Mouse (Mus musculus) left cerebral cortex, adult 9 months (tissue): Measurements from ENCODE around the gene Apoc1.

Experiments used
- DNase-seq, 2 experiments: peaks; one replicate each; pipeline ENCODE4 v3.0.0; 2022; ENCODE audit warnings: low spot score in 2 of 2

Apoc1 gene

DNA sequence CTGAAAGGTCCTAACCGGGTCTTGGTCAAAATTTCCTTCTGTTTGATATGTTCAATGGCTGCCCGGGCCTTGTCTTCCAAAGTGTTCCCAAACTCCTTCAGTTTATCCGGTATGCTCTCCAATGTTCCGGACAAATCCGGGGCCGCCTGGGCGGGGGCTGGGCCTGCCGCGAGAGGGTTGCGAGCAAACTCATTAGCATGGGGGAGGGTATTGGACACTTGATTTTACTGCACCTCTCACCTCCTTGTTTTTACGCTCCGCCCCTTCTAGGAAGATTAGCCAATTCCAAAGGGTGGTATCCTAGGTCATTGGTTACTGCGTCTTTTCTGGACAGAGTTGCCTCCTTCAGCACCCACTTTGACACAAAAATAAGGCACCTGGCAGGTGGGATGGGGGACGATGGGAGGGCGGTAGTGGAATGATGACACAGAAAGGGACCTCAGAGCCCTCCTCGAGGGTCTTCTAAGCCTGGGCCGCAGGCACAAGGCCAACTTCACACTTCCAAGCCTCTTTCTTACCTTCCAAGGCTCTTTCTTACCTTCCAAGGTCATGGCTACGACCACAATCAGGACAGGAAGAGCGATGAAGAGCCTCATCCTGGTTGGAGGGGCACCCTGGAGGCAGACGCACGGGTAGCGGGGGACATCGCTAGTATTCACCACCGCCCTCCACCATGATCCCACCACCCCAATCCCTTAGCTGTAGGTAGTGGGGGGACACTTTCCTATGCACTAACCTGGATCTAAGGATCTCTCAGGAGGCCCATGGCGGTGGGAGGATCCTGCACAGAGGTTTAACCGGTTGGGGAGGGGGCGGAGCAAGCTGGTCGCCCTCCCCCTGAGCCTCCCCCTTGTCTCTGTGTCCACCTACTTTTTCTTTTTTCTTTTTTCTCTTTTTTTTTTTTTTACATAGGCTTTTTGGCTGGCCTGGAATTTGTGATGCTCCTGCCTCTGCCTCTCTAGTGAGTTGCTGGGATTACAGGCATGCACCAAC lies at the start of gene Apoc1:
TSS of gene Apoc1 (minus strand) at position 788 of the 993 bp plus-strand sequence.
- no peak for DNase-seq

DNA sequence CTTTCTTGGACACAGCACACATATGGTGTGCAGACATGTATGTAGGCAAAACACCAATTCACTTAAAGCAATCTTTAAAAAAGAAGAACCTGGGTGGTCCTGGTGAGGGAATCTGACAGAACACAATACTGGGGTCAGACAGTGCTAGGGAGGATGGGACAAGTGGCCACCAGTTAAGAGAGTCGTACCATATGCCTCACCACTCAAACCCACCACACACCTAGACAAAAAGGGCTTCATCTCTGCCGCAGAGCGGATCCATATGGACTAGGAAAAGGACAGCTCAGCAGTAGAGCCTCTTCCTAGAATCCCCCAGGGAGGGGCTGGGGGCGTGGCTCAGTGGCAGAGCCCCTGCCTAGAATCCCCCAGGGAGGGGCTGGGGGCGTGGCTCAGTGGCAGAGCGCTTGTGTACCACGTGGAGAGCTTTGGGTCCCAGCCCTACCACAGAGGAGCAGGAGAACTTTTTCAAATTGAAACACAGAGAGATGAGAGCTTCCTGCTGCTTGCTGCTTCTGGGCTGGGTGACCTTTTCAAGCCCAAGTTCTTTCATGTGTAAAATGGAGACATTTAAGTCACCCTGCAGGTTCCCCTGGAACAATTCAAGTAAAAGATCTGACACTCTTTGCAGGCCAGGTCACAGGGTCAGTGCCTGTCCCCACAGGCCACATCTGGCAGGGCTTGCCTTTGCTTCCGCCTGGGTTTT lies 49.0 kb upstream of the Apoc1 start:
- DNase-seq: no peak

DNA sequence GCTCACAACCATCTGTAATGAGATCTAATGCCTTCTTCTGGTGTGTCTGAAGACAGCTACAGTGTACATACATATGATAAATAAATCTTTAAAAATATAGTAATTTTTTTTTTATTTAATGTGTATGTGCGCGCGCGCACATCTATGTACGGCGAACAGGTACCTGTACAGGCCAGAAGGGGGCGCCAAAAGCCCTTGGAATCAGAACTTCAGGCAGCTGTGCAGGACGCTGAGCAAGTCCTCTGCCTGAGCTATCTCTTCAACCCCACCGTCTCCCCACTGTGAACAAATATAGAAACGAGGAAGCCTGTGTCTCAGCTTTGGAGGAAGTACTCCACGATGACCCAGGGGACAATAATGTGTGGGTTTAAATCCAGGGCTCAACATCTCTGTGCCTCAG lies 47.8 kb upstream of the Apoc1 start:
- DNase-seq: no peak

DNA sequence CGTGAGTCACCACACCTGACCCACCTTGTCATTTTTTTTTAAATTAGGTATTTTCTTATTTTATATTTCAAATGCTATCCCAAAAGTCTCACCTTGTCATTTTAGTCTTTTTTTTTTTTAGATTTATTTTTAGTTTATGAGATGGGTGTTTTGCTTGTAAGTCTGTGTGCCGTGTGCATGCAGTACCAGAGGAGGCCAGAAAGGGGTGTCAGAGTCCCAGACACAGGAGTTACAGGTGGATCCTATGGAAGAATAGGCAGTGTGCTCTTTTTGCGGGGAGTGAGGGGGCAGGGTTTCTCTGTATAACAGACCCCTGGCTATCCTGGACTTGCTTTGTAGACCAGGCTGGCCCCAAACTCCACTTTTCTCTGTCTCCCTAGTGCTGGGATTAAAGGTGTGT lies 46.3 kb upstream of the Apoc1 start:
- DNase-seq: no peak

DNA sequence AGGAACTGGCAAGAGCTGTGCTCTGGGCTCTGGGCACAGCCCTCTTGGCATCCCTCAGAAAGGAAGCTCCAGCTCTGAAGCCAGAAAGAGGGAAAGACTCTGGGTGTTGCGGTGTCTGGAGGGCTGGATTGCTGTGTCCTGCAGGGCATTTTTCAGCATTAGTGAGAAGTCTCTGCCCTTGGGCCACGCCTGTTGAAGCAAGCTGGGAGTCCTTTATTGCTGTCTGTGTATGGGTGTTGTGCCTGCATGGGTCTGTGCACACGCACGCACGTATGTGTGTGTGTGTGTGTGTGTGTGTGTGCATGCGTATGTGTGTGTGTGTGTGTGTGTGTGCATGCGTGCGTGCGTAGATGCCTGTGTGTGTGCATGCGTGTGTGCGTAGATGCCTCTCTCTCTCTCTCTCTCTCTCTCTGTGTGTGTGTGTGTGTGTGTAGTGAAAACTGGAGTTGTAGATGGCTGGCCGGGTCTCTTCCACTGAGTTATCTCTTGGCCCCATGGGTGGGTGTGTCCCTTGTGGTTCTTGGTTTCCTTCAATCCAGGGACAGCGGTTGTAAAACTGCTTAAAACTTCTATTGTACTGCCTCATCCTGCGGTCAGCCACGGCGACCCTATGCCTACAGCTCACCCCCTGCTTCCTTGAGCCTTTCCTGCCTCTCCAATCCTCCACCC lies 44.1 kb upstream of the Apoc1 start:
- no peak for DNase-seq

DNA sequence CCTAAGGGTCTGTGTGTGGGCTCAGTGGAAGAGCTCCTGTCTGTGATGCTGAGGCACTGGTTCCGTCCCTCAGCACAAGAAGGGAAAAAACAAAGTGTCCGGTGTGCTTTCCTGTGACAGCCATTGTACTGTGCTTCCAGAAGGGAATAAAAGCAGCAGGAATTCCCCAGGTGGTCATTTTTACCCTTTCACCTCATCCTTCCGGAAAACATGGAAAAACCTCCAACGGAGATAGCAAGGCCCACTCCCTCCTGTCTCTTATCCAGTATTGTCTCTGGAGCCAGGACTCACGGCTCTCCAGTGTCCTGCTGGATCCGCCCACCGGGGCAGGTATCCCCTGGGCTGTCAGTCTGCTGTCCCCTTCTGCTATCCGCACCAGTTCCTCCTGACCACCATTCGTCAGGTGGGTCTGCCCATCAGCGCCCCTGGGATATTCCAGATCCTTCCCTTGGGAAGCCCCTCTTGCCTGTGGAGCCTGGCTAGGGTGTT lies 41.8 kb upstream of the Apoc1 start:
- no peak for DNase-seq

DNA sequence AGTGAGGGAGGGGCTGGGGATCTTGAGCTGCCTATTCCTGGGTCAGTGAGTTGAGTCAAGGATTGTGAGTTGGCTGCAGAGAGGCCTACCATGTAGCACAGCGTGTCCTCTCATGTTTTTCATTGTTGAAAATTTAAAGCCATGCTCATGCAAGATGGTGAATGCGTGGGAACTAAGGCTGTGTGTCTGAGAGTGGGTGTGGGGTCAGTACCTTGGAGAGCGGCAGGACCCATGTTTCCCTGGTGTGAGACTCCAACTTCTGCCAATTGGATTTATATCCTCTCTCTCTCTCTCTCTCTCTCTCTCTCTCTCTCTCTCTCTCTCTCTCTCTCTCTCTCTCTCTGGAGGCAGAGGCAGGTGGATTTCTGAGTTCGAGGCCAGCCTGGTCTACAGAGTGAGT lies 34.1 kb upstream of the Apoc1 start:
- no peak for DNase-seq

DNA sequence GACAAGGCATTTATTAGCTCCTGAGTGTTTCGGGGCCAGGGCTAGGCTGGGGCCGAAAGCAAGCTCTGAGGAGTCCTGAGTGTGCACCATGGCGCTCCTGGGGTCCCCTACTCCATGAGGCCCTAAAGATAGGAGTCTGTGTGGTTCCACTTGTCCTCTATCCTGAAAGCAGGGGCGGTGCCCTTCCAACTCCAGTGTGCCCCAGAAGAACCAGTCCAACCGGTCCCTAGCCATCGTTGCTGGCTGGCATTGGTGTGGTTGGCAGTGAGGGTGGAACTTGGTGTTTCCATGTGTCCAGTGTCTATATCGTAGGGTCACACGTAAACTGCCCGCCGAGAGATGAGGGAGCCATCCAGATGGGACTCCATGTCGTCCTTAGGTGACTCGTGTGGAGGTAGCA lies 31.7 kb upstream of the Apoc1 start:
- no peak for DNase-seq

DNA sequence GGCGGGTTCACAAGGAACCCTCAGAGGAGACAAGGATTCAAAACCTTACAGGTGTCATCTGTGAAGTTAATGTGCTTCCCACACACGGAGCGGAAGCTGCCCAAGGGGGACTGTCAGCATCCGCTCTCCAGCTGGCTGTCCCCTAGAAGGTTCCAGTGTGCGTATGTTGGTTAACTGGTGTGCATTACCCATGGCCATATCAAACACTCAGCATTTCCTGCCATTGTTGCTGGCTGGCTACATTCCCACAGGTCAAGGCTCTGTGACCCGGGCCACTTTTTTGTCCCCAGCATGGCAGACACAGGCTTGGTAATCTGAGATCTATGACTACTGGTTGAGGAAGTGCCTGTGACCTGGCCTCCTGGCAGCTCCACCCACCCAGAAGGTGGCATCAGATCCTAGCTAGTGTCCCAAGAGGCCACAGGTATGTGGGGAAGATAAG lies 30.3 kb upstream of the Apoc1 start:
- no peak for DNase-seq

DNA sequence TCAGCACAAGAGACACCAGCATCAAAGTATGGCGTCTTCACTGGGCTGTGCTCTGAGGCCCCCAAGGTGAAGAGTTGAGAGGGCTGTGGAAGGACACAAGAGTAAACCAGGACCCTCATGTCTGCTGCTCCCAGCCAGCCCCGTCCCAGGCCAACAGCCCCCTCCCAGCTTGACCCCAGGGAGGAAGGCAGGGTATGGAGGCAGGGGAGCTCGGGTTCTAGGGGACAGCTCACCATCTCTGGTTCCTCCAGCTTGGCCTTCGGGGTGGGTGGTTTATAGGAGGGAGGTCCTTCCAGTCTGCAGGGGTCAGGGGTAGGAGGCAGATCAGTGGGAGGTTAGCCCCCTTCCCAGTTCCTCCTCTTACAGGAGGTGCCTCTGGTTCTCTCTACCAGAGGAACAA lies 26.7 kb upstream of the Apoc1 start:
- DNase-seq: no peak

DNA sequence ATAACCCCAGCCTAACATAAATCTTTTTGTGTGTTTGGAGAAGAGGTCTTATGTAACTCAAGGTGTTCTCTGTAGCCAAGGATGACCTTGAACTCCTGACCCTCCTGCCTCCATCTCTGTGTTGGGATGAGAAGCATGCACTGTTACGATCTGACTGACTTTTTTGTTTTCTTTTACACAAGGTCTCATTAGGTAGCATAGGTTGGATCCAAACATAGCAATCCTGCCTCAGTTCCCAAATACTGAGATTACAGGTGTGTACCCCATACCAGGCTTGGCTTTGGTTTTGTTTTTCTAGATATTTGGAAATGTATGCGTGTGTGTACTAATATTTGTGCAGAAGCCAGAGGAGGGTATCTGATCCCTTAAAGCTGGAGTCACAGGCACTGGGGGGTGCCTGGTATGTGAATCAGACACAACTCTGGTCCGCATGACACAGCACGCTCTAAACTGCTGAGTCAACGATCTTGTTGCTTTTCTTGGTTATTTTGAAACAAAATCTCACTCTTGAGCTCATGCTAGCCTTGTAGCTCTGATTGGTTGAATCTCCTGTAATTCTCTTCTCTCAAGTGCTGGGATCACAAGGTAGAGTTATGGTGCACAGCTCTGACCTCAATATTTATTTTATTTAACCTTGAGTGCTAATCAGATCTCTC lies 26.0 kb upstream of the Apoc1 start:
- no peak for DNase-seq

DNA sequence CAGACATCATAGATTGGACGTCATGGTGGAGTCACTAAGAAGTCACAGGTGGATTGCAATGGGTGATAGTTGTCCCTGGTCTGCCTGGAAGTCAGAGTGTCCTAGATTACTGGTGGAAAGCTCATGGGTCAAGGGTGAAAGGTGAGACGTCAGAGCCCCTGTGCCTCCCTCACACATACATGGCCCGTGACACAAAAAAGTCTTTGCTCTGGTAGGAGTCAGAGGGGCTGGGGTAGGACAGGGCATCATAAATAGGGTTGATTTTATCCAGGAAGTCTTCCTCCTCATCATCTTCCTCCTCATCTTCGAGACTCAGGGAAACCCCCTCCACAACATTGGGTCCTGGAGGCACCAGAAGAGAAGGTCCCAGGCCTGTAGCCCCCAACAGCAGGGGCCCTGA lies 24.9 kb upstream of the Apoc1 start:
- DNase-seq: no peak

DNA sequence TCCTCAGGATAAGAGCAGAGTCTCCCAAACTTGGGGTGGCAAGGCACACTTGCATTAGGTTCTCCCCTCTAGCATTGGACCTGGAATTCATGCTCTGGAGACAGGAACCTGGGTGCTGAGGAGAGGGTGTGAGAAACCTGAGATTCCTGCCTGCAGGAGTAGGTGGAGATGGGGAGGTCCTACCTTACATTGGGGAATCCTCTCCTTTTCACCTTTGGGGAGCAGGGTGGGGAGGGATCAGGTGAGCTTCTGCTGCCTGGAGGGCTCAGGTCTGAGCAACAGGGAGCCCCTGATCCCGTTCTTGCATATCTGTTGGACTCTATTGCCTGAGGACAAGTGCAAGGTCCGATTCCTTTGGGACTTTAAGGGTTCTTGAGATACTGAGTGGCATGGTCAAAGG lies 24.4 kb upstream of the Apoc1 start:
- no peak for DNase-seq

DNA sequence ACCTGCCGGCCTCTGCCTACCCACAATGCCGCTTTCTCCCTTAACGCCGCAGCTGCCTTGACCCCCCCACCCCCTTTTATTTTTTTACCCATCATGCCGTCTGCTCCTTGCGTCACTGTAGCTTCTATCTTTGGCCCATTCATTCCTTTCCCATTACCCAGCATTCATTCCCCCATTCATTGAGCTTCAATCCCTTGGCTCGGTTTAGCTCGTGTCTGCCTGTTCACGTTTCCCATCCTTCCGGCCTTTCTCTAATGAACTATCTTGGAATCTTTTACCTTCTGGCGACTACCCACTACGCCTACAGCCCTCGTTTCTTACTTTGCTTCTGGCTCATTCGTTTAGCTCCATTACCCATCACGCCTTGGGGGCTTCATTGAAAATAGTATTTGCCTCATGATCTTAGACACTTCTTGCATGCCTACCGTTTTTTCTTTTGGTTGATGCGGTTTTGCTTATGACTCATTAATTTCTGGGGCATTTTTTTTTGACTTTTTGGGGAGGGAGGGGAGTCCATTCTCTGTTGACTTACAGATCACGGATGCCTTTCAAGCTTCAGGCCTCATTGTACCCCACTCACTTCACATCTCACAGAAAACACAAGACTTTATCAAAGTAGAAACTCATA lies 23.7 kb upstream of the Apoc1 start:
- no peak for DNase-seq

DNA sequence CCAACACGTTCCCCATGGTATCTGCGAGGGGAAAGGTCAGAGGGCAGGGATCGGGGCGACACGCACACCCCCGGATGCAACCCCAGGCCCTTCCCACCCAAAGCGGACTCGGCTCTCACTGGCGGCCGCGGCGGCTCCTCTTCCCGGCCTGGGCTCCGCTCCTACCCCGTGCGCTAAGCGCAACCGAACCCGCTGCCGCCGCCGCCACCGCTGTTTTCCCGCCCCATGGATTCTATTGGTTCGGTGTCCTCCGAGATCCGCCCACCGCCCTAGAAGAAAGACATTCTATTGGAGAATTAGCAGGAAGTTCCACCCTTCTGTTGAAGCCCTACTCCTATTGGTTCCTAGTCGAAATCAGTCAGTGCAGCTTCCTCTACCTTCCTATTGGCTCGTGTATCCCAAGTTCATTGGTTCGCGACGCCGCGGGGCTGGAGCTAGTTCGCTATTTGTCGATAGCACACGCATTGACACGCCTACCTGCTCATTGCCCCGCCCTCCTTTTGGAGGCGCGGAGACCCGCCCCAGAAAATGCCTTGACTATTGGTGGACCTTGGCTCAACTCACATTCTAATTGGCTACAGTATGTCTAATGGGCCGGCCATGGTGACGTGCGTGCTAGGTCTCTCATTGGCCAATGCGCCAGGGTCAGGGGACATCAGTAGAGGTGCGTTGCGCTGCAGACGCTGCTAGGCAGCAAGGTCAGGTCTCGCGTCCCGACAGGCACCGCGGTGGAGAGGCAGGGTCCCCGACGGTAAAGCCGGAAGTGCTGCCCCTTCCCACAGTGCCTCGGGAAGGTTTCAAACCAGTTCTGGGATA lies 23.0 kb upstream of the Apoc1 start, which contains the start of gene Tomm40:
TSS of gene Tomm40 (minus strand) at position 200 of the 816 bp plus-strand sequence.
- DNase-seq: peak; percentile 100

DNA sequence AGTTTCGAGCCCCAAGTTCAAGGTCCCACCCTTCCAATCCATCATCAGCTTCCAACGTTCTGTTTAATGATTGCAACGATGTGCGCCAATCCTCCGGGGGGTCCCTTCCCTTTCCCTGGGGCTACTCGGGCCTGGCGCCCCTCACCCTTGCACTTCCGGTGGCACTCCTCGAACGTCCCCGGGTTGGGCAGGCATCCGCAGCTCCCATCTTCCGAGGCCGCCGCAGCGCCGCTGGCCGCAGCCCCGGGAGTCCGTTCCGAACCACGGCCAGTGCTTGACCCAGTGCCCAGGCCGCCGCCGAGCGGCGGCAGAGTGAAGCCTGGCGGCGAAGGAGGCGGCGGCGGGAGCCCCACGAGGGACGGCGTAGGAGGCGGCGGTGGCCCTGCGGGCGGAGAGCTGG lies 22.4 kb upstream of the Apoc1 start:
- no peak for DNase-seq

DNA sequence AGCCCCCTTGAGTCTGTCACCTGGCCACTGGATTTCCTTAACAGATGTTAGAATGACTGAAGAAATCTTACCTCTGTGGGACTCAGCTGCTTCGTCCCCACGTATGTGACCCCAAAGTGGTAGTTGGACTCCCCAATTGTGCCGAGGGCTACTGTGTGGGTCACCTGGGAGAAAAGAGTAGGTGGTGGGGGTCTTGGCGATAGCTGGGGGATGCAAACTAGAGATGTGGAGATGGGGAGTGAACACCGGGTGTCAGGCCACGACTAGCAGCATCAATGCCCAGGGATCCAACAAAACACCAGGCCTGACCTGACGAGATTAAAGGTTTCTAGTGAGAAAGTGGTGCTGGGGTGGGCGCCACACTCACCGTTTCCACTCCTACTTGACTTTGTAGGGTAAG lies 21.1 kb upstream of the Apoc1 start:
- DNase-seq: no peak

DNA sequence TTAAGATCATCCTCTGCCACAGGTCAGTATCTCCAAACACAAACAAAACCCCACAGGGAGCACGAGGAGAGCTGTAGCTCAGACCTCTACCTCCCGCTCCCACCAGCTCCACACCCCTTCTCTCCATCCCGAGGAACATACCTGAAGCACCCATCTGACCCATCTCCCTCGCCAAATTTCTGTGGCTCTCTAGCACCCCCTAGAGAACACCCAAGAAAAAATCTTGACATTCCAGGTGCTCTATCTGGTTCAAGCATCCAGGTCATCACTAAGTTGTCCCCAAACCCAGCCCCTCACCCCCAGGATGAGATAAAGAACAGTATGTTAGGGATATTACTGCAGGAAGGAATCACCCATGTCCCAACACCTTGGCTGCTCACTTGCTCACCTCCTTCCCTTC lies 20.7 kb upstream of the Apoc1 start:
- DNase-seq: no peak

DNA sequence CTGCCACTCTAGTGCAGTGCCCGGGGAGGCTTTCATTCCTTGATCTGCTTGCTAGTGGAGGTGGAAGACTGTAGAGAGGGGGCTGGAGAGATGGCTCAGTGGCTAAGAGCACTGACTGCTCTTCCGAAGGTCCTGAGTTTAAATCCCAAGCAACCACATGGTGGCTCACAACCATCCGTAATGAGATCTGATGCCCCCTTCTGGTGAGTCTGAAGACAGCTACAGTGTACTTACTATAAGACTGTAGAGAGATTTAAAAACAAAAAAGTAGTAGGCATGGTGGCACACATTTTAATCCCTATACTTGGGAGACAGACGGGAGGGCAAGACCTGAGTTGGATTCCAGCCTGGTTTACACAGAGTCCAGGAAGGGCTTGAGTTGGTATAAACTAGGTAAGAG lies 20.0 kb upstream of the Apoc1 start:
- no peak for DNase-seq

DNA sequence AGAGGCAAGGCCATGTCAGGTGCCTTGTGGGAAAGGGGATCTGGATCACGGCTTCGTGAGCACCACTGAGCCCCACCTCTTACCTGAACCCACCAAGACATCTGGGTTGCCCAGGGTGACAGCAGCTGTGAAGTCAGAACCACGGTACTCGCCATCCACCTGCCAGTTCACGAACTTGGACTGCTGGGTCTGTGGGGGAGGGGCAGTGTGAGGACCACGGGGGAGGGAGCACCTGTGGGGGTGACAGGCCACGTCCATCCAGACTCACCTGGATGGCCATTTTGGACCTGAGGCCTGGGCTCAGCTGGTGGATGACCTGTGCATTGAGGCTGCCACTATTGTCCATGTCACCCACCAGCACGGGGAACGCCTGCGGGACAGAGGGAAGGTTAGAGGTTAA lies 18.2 kb upstream of the Apoc1 start:
- DNase-seq: no peak
